ENCODE assay signal across 9 mouse cellular contexts in the genomic region with DNA sequence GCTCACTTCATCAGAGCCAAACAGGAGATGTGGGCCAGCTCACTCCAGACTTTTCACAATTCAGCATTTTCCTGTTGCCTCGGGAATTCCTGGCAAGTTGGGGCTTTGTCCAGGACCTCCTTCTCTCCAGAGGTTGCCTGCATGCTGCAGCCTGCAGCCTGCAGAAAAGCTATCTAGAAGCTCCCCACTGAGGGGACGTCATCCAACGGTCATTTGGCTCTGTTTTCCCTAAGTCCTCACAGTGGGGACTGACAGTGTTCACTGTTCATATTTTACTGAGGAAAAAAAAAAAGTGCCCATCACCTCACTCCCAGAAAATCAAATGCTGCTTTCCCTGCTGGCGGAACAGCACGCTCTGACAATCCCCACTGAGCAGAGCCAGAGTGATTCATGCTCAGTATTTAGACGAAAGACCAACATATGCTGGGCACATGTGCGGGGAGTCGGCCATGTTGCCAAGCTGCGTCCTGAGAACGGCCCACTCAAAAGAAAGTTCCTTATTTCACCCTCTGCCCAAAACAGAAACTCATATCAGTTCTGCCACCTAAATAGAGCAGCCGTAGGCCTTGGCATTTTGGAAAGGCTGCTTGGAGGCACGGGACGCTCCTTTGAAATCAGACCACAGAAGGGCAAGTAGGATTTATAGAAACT.
DNase-seq lines count a peak whose midpoint lies in the region; ATAC-seq and TF ChIP-seq lines count a peak whose summit lies in the region.
"Had no signal": no experiment of that assay in that cellular context is flagged by ENCODE, and none has a peak within 500 bp of the region (broad histone marks: within the 10 kb centered on the region; RNA-seq: fewer than 3 reads in every experiment).

No protein-coding gene starts in this region.

- 73% methylated on average over 13 of the region's 13 CpGs for WGBS in heart, embryonic 11.5 days (ENCODE audit: insufficient replicate concordance)
- WGBS in cerebellum, adult 2 months = 11% methylated on average over 13 of the region's 13 CpGs
- 12% methylated on average over 13 of the region's 13 CpGs for WGBS in forebrain, postnatal 0 days
- WGBS in neural tube, embryonic 13.5 days = 26% methylated on average over 13 of the region's 13 CpGs

- H3K4me3 ChIP-seq in heart, embryonic 11.5 days (ENCODE audit: low read depth, low read length) = no peak overlapping the region
- no peak overlapping the region for H3K4me3 ChIP-seq in cerebellum, adult 2 months (replicated peaks; ENCODE audit: insufficient read depth, low read depth, low read length)
- H3K4me3 ChIP-seq in forebrain, postnatal 0 days (ENCODE audit: low read depth, low read length) = no peak overlapping the region
- no peak overlapping the region for H3K4me3 ChIP-seq in neural tube, embryonic 13.5 days
- H3K4me3 ChIP-seq: erythroblast, embryonic 14.5 days had no signal

- no peak overlapping the region for H3K27ac ChIP-seq in heart, embryonic 11.5 days (ENCODE audit: low read depth, low read length)
- H3K27ac ChIP-seq in cerebellum, adult 2 months (ENCODE audit: insufficient read depth, low read length) = no peak overlapping the region
- H3K27ac ChIP-seq in forebrain, postnatal 0 days (ENCODE audit: low read depth, low read length) = peak overlapping the region; percentile 70
- H3K27ac ChIP-seq in neural tube, embryonic 13.5 days (replicated peaks) = peak overlapping the region; percentile 39

- TF ChIP-seq POLR2A in cerebellum, adult 2 months (IDR thresholded peaks at IDR 0.05; ENCODE audit: borderline replicate concordance, insufficient read depth, low read length) = no peak

- H3K4me2 ChIP-seq in heart, embryonic 11.5 days = no peak overlapping the region
- H3K4me2 ChIP-seq in forebrain, postnatal 0 days (ENCODE audit: low read depth) = 0 out of 2 replicates have a peak overlapping the region, but pooled peaks have one; percentile 0
- H3K4me2 ChIP-seq in neural tube, embryonic 13.5 days = no peak overlapping the region

- H3K9ac ChIP-seq in heart, embryonic 11.5 days (ENCODE audit: low read depth, low read length) = no peak overlapping the region
- no peak overlapping the region for H3K9ac ChIP-seq in forebrain, postnatal 0 days
- no peak overlapping the region for H3K9ac ChIP-seq in neural tube, embryonic 13.5 days

- H3K4me1 ChIP-seq in heart, embryonic 11.5 days (ENCODE audit: control insufficient read depth, insufficient read depth, low read length) = peaks cover 14% of the 10 kb centered on the region
- peaks cover 13% of the 10 kb centered on the region; the same call in 1 of the 2 replicates for H3K4me1 ChIP-seq in cerebellum, adult 2 months (ENCODE audit: control insufficient read depth, insufficient read depth, low read length)
- H3K4me1 ChIP-seq in forebrain, postnatal 0 days (ENCODE audit: insufficient read depth) = peaks cover 18% of the 10 kb centered on the region
- H3K4me1 ChIP-seq in neural tube, embryonic 13.5 days (replicated peaks) = peaks cover 45% of the 10 kb centered on the region

- H3K36me3 ChIP-seq in heart, embryonic 11.5 days (ENCODE audit: control insufficient read depth, insufficient read depth, low read length) = no peaks in the 10 kb centered on the region
- H3K36me3 ChIP-seq in forebrain, postnatal 0 days (ENCODE audit: insufficient read depth) = no peaks in the 10 kb centered on the region
- H3K36me3 ChIP-seq in neural tube, embryonic 13.5 days = no peaks in the 10 kb centered on the region

- DNase-seq in heart, adult 11 months = peak; percentile 96
- peak; percentile 49 to 72 for DNase-seq in cerebellum, adult 2 months
- DNase-seq in forebrain, postnatal 0 days = peak; percentile 71
- peak; percentile 63 for DNase-seq in layer of hippocampus, adult 9-10 months (ENCODE audit: low spot score)
- DNase-seq in testis, postnatal 14 days (ENCODE audit: low spot score) = no peak
- DNase-seq in thymus, postnatal 36 days = no peak

- no peak for ATAC-seq in heart, embryonic 11.5 days (replicated peaks; ENCODE audit: insufficient number of reproducible peaks, low FRiP score, low TSS enrichment)
- peak; percentile 79 for ATAC-seq in forebrain, postnatal 0 days
- ATAC-seq in neural tube, embryonic 13.5 days (ENCODE audit: low read depth) = no peak

- no peaks in the 10 kb centered on the region for H3K27me3 ChIP-seq in heart, embryonic 11.5 days (ENCODE audit: control insufficient read depth, insufficient read depth, low read length)
- H3K27me3 ChIP-seq in cerebellum, adult 2 months (ENCODE audit: control insufficient read depth, insufficient read depth, low read length) = no peaks in the 10 kb centered on the region
- no peaks in the 10 kb centered on the region for H3K27me3 ChIP-seq in forebrain, postnatal 0 days (ENCODE audit: insufficient read depth, low read length)
- peaks cover 16% of the 10 kb centered on the region for H3K27me3 ChIP-seq in neural tube, embryonic 13.5 days

- no peaks in the 10 kb centered on the region for H3K9me3 ChIP-seq in heart, embryonic 11.5 days (replicated peaks; ENCODE audit: control insufficient read depth, low read length)
- H3K9me3 ChIP-seq in forebrain, postnatal 0 days (ENCODE audit: low read length) = no peaks in the 10 kb centered on the region; the same call in 1 of the 2 replicates
- H3K9me3 ChIP-seq in neural tube, embryonic 13.5 days = no peaks in the 10 kb centered on the region

- no peak for TF ChIP-seq CTCF in cerebellum, adult 2 months (IDR thresholded peaks at IDR 0.05; ENCODE audit: borderline replicate concordance, insufficient read depth, low read depth, low read length)
- no peak for TF ChIP-seq CTCF in forebrain, postnatal 0 days (IDR thresholded peaks at IDR 0.05; ENCODE audit: low read depth)

Comparison
In these comparisons a context has a peak if more than half of its experiments do, and no peak if none do; other contexts are left out.
1. DNase-seq: peak in heart, adult 11 months (single experiment), cerebellum, adult 2 months (2 of 2), forebrain, postnatal 0 days (single experiment) and layer of hippocampus, adult 9-10 months (single experiment); none in testis, postnatal 14 days (single experiment) and thymus, postnatal 36 days (0 of 2).
2. H3K27ac ChIP-seq: peak in forebrain, postnatal 0 days (single experiment) and neural tube, embryonic 13.5 days (single experiment); none in heart, embryonic 11.5 days (single experiment) and cerebellum, adult 2 months (single experiment).